Mouse (Mus musculus): ENCODE results near the gene Gm28051. TPM values are rescaled to one million over a fixed set of nuclear protein-coding genes. Genes with fewer than 3 reads are reported as not detected.

The Gm28051 gene
- polyA plus RNA-seq (2014; fragmentation: Illumina TruSeq; extraction: RNeasy Lipid Tissue Mini Kit (QIAGEN cat#74804); ENCODE audit: low read depth, low replicate concordance), result not detected

DNA sequence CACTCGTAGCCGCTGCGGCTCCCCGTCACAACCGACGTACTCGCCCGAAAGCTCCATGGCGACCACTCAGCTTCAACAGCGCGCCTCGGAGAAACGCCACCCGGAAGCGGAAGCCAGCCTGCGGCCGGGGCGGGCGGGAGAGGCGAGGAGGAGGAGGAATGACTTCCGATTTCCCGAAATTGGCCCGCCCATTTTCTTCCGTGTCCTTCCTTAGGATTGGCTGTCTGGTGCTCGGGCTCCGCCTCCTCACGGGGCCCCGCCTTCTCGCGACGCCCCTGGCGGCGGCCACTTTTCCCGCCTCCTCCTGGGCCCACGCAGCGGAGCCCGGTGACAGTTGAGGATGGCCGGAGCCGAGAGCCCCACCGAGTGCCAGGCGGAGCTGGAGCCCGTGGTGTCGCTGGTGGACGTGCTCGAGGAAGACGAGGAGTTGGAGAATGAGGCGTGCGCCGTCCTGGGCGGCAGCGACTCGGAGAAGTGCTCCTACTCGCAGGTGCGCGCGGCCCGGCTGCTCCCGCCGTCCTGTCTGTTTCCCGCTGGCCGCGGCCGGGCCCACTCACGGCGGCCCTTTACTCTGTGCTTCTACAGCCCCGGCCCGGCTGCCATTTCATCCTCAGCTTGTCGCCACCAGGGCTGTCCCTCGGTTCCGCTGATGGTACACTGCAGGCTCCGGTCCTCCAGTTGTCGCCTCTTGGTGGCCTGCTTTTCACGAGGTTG is at the start of gene Gm28051, which contains the start of the genes Gon7 and Ubr7:
Gene Gm28051, minus strand, starts transcription at position 77 of the 714 bp plus-strand sequence.
Gene Gon7, minus strand, starts transcription at position 115 of the 714 bp plus-strand sequence.
Gene Ubr7, plus strand, starts transcription at position 279 of the 714 bp plus-strand sequence.

DNA sequence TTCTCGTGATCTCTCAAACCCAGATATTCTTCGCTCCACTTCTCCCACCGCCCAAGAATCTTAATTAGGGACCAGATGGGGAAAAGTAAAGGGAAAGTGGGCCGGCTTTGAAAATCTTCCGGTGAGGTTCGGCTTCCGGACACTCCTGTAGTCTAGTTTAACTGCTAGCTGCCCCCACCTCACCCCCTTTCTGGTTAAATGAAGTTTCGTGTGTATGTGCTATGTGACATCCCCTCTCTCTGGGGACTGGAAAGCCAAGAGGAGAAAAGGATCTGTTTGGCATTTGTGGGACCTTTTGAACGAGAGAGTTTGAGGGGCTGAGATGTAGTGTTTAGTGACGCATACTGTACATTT is 815 bp upstream of the Gm28051 start, which contains the start of gene Gm20604:
Gene Gm20604, minus strand, starts transcription at position 270 of the 354 bp plus-strand sequence.

GRCm38 (mm10) chr12:102743589-102744574 is 13.7 kb downstream of the Gm28051 start, which contains the start of the genes Moap1 and Tmem251:
Moap1 (minus strand) TSS chr12:102743661.
Tmem251 (plus strand) TSS chr12:102743762.

GRCm38 (mm10) chr12:102704457-102705198 is 52.9 kb downstream of the Gm28051 start, which contains the start of gene Itpk1:
Itpk1 (minus strand) TSS chr12:102704930.

Other genes with a start within 250 kb of the Gm28051 start
- not detected for gene Chga, start 202.8 kb downstream of the Gm28051 start, polyA plus RNA-seq (2014; fragmentation: Illumina TruSeq; extraction: RNeasy Lipid Tissue Mini Kit (QIAGEN cat#74804); ENCODE audit: low read depth, low replicate concordance)
- 0.32 TPM for gene Itpk1, start 52.8 kb downstream of the Gm28051 start, polyA plus RNA-seq (2014; fragmentation: Illumina TruSeq; extraction: RNeasy Lipid Tissue Mini Kit (QIAGEN cat#74804); ENCODE audit: low read depth, low replicate concordance)
- 5.8 TPM for gene Moap1, start 14.1 kb downstream of the Gm28051 start, polyA plus RNA-seq (2014; fragmentation: Illumina TruSeq; extraction: RNeasy Lipid Tissue Mini Kit (QIAGEN cat#74804); ENCODE audit: low read depth, low replicate concordance)
- gene Tmem251, start 14.0 kb downstream of the Gm28051 start, polyA plus RNA-seq (2014; fragmentation: Illumina TruSeq; extraction: RNeasy Lipid Tissue Mini Kit (QIAGEN cat#74804); ENCODE audit: low read depth, low replicate concordance), result 15.3 TPM
- gene Gon7, start within 50 bp of the Gm28051 start, polyA plus RNA-seq (2014; fragmentation: Illumina TruSeq; extraction: RNeasy Lipid Tissue Mini Kit (QIAGEN cat#74804); ENCODE audit: low read depth, low replicate concordance), result 16.9 TPM
- 27.8 TPM for gene Ubr7, start 202 bp upstream of the Gm28051 start, polyA plus RNA-seq (2014; fragmentation: Illumina TruSeq; extraction: RNeasy Lipid Tissue Mini Kit (QIAGEN cat#74804); ENCODE audit: low read depth, low replicate concordance)
- gene Gm20604, start 907 bp upstream of the Gm28051 start, polyA plus RNA-seq (2014; fragmentation: Illumina TruSeq; extraction: RNeasy Lipid Tissue Mini Kit (QIAGEN cat#74804); ENCODE audit: low read depth, low replicate concordance), result 13.5 TPM
- 30.0 TPM for gene Btbd7, start 120.7 kb upstream of the Gm28051 start, polyA plus RNA-seq (2014; fragmentation: Illumina TruSeq; extraction: RNeasy Lipid Tissue Mini Kit (QIAGEN cat#74804); ENCODE audit: low read depth, low replicate concordance)
- not detected for gene Cox8c, start 141.6 kb upstream of the Gm28051 start, polyA plus RNA-seq (2014; fragmentation: Illumina TruSeq; extraction: RNeasy Lipid Tissue Mini Kit (QIAGEN cat#74804); ENCODE audit: low read depth, low replicate concordance)
- gene Unc79, start 191.1 kb upstream of the Gm28051 start, polyA plus RNA-seq (2014; fragmentation: Illumina TruSeq; extraction: RNeasy Lipid Tissue Mini Kit (QIAGEN cat#74804); ENCODE audit: low read depth, low replicate concordance), result not detected

All from kidney, adult 10 weeks (tissue).